Mouse (Mus musculus): Measurements from ENCODE around the gene Tubd1.

The Tubd1 gene

DNA sequence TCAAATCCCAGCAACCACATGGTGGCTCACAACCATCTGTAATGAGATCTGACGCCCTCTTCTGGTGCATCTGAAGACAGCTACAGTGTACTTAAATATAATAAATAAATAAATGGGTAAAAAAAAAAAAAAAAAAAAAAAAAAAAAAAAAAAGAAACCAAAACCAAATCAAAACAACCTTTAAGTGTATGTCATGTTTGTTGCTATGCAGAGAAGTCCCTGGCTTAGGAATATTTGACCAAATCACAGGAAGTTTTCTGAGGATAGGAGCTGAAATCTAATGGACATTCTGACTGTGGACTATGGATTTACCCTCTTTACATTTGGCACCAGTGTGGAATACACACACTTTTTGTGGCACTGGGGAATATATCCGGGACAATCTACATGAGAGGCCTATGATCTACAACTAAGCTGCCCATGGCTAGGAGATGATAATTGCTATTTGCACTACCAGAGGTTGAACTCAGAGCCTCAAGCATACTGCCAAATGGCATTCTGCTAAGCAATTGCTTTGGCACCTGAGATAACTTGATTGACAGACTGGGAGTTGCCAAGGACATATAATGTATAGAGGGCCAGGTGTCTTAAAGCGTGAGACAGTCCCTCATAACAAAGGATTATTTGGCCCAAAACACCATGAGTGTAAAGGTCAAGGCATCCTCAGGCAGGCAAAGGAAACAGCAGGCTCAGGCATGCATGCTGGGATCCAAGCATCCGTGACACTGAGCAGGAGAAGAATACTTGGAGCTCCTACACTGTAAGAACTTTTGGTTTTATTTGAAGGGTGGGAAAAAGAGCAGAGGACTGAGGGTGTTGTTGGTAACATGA, 54.8 kb downstream of the Tubd1 start:
- no peak for DNase-seq (ENCODE audit: low spot score in 2 of 2)

DNA sequence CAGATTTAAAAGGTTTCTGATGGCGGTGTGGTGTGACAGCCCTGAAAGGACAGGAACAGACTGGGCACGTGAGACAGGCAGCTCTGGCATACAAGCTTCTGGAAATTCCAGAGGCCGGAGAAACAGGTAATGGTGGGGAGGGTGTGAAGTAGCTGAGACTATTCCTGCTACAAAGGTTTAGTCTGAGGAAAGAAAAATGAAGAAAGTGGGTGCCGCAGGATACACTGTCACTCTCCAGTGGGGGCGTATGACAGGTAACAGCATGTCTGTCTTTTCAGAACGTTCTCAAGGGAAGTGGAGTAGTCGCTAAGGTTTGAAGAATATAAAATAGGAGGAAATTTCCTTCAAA, 55.4 kb downstream of the Tubd1 start:
- DNase-seq (ENCODE audit: low spot score in 2 of 2): no peak

DNA sequence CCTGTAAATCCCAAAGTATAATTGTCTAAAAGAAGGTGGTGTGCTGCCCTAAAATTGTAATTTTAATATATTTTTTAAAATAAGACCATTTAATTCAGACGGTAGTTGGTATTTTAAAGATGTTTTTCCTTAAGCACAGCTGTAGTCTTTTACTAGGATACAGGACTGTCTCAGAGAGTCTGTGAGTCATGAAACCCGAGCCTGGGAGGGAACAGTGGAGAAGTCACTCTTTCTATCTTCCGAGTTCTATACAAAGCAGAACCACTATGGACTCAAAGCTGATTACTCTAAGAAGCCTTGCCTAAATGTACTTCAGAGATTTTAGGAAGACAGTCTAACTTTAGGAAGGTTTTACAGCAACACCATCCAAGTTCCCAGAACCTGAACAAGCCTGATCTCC, 57.3 kb downstream of the Tubd1 start:
- no peak for DNase-seq (ENCODE audit: low spot score in 2 of 2)

DNA sequence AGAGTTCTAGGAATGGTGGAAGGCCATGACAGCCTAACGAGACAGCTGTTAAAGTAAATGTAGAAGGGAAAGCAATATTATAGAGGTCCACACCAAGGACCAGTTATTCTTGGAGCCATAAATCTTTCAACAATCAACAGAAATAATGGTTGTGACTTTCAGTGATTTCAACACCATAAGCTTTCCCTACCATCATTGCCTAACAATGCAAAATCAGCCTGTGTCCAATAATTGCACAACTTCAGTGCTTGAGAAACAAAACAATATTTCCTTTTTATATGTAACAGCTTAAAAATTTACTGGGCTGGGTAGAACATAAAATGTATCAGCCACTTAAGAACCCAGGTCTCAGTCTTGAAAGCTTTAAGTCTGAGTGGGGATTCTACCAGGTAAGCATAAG, 58.9 kb downstream of the Tubd1 start:
- no peak for DNase-seq (ENCODE audit: low spot score in 2 of 2)

DNA sequence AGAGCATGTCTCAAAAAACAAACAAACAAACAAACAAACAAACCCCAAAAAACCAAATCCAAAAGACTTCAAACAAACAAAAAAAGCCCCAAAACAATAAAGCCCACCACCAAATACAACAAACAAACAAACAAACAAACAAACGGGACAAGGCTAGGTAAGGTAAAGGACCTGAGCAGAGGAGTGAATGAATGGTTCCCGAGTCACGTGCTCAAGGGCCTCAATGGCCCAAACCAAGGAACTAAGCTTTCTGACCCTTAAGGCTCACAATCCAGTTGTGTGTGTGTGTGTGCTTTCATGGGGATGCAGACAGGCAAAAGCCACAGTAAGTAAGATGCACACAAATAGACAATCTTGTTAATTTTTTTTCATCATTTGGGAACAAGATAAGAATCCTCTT, 59.5 kb downstream of the Tubd1 start:
- no peak for DNase-seq (ENCODE audit: low spot score in 2 of 2)

DNA sequence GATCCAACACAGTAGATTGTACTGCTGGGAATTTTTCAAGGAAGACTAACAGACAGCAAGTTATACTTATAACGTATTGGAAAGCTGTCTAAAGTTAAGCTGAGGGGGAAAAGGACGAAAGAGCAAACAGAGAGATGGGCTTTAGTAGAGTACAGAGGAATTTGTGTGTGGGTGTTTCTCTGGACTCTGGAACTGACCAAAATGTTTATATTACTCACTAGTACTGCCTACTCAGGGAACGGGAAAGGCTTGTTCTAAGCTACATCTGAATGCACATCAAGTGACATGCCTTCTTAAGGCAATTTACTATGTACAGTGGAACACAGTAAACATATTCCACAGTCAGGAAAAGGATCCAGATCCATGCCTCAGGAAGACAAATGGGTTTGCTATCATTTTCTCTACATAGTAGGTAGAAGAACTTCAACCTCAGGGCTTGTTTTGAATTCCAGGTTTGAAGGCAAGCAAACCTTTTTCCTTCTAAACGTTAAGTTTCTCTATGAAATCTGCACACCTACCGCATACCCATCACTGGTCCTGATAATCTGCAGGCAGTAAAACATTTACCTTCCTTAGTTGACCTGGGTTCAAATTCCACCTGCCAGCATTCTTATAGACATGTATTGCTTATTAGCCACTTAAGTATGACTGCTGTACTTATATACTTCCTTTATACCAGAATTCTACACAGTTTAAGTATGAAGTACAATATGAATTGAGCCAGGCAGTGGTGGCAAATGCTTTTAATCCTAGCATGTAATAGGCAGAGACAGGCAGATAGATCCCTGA, 60.1 kb downstream of the Tubd1 start:
- DNase-seq (ENCODE audit: low spot score in 2 of 2): no peak

DNA sequence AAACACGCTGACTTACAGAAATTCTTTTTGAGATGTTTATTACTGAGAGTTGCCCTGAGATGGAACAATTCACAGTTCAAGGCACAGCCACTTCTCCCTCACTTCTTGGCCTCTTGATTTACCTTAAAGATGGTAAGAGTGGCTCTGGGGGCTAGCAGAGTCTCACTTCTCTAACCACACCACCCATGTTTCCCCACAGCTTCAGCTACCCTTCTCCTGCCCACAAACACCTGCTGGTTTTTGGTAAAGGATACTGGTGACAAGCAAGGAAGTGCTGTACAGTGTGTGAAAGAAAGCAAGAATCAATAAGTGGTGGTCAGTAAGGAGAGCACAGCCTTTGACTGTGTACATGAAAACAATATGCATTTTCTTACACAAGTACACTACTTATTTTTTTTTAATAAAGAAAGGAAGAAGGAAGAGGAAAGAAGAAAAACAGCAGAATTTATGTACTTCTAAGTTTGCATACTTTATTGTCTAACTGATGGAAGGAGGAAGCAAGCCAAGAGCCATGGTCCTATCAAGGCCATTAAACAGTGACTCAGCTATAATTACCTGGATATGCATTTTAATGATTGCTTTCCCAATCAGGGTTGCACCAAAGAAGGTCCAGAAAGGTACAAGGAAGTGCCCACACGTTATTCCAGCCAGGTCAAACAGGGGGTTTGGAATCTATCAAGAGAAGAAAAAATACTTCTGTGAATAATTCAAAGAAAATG, 62.0 kb downstream of the Tubd1 start:
- DNase-seq (ENCODE audit: low spot score in 2 of 2): no peak

DNA sequence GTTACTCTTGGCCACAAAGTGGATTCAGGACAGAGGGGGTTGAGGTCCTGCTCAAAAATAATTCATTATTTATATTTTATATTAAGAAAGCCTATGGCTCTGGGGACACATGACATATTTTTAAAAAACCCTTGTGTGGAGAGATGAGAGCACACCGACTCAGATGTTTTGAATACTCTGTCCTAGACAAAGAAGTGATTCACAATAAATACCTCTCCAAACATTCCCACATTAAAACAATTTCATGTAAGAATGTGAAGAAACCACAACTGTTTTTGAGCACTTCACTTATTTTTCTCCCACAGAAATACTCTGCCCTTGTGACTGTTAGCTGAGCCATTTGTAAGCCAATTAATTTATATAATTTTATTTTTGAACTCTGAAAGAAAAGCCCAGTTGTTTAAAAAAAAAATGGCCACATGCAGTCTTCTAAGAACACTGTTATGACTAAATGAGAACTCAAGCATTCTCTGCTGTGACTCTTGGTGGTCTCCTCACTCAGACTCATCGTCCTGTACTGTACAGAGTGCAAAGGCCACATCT, 63.1 kb downstream of the Tubd1 start:
- no peak for DNase-seq (ENCODE audit: low spot score in 2 of 2)

DNA sequence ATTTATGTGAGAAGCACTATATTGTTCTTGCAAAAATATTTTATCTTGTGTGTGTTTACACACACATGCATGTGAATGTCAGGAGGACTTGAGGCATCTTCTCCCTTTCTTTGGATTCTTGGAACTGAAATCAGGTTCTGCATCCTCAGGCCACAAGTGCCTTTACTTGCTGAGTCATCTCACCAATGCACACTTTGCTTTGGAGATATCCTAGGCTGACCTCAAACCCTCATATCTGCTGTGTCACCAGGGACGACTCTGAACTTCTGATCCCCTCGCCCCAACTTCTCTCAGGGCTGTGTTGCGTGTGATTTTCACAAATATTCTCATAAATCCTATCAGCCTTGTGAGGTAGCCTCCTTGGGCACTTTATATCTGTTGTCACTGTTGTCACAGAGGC, 65.4 kb downstream of the Tubd1 start:
- no peak for DNase-seq (ENCODE audit: low spot score in 2 of 2)

DNA sequence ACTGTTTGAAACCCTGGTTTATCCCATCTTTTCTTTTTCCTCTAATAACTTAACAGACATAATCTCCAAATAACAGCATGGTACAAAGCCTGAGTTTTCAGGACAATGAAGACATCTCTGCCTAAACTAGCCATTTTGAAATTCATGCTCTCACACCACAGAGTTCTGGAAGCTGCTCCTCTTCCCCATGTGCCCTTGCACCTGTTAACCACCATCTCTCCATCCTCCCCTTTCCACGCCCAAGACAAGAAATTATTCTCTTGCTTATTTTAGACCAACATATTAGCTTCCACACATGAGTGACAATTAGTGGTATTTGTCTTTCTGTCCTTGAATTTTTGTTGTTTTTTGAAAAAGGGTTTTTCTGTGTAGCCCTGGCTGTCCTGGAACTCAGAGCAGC, 67.2 kb downstream of the Tubd1 start:
- no peak for DNase-seq (ENCODE audit: low spot score in 2 of 2)

DNA sequence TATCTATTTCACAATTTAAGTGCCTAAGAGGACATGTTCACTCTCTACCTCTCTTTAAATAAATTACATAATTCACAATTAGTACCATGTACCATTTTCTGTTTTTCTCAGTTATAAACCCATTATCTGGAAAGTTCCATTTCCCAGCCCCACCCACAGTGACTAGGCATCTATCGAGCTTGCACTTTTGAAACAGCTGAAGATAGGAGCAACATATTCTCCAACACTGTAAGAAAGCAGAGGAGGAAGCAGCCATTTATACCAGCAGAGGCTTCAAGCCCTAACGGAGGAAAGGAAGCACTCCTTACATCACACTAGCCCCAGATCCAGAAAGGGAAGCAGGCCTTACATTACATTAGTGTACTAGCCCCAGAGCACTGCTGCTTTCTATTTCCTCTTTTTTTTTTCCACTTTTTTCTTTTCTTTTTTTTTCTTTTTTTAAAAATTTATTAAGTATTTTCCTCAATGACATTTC, 69.3 kb downstream of the Tubd1 start:
- peak; percentile 30 to 48 for DNase-seq (ENCODE audit: low spot score in 2 of 2)

DNA sequence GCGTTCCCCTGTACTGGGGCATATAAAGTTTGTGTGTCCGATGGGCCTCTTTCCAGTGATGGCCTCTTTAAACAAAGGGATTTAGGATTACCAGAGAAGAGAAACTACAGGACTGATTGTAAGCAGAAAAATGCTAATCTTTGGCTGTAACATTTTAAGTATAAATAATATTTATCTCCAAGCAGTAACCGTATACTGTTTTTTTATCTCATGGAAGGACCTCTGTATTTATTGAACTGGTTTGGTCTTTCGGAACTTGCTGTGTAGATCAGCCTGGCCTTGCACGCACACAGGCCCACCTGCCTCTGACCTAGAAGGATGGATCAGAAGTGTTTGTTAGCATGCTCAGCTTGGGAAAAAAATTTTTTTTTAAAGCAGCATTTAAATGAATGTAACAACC, 69.8 kb downstream of the Tubd1 start:
- no peak for DNase-seq (ENCODE audit: low spot score in 2 of 2)
